ENCODE assay signal across 9 mouse cellular contexts in the genomic region with DNA sequence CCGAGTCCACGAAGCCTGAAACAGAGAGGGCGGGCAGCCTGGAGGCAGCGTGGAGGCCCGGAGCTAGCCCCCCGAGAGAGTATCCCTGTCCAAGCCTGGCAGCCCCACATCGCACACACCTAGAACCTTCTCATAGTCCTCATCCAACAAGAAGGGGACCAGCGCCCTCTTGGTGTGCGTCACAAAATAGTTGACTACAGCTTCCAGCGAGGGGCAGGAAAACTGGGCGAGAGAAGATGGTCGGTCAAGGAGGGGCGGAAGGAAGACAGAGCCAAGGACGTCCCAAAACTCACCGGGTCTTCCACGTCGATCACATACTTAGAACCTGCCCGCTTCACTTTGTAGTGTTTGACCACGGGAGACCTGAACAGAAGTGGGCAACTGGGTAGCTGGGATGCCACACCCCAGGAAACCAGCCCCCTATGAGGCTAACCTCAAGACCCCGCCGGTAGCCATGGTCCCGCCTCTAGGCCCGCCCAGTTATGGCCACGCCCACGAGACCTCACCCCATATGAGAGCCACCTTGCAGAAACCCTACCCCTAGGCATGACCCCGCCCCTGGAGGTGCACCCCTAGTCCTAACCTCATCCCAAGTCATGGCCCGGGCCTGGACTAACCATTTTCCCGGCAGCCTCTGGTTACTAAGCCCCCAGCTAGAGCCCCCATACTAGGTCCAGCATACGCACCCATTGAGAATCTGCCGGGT. TPM values are rescaled to one million over a fixed set of nuclear protein-coding genes. Genes with fewer than 3 reads are reported as not detected.
DNase-seq lines count a peak whose midpoint lies in the region; ATAC-seq and TF ChIP-seq lines count a peak whose summit lies in the region.
"Had no signal": no experiment of that assay in that cellular context is flagged by ENCODE, and none has a peak within 500 bp of the region (broad histone marks: within the 10 kb centered on the region; RNA-seq: fewer than 3 reads in every experiment).

No protein-coding gene starts in this region.

- no peak overlapping the region for H3K9ac ChIP-seq in heart, embryonic 11.5 days (ENCODE audit: low read depth, low read length)
- H3K9ac ChIP-seq in embryonic facial prominence, embryonic 14.5 days (ENCODE audit: low read depth, low read length): no peak overlapping the region; the same call in 1 of the 2 replicates
- no peak overlapping the region for H3K9ac ChIP-seq in liver, embryonic 13.5 days

- H3K4me1 ChIP-seq in heart, embryonic 11.5 days (ENCODE audit: control insufficient read depth, insufficient read depth, low read length): no peaks in the 10 kb centered on the region
- H3K4me1 ChIP-seq in E14TG2a.4 (replicated peaks; ENCODE audit: low read depth, low read length): peaks cover 45% of the 10 kb centered on the region
- H3K4me1 ChIP-seq in embryonic facial prominence, embryonic 14.5 days (ENCODE audit: control insufficient read depth, insufficient read depth, low read length): 0 out of 2 replicates have a peak, but pooled peaks cover 2% of the 10 kb centered on the region
- H3K4me1 ChIP-seq in liver, embryonic 13.5 days (replicated peaks): peaks cover 8% of the 10 kb centered on the region; the same call in 1 of the 2 replicates

- 9% methylated on average over 30 of the region's 30 CpGs for WGBS in heart, embryonic 11.5 days (ENCODE audit: insufficient replicate concordance)
- WGBS in embryonic facial prominence, embryonic 14.5 days: 10% methylated on average over 28 of the region's 30 CpGs
- 9% methylated on average over 30 of the region's 30 CpGs for WGBS in liver, embryonic 13.5 days (ENCODE audit: insufficient replicate concordance)

- no peak overlapping the region for H3K27ac ChIP-seq in heart, embryonic 11.5 days (ENCODE audit: low read depth, low read length)
- H3K27ac ChIP-seq in embryonic facial prominence, embryonic 14.5 days (replicated peaks; ENCODE audit: low read depth, low read length): no peak overlapping the region
- H3K27ac ChIP-seq in liver, embryonic 13.5 days: no peak overlapping the region

- no peak for TF ChIP-seq CTCF in E14TG2a.4 (conservative IDR thresholded peaks at IDR 0.05; ENCODE audit: low read length)

- peak; percentile 46; the same call in 1 of the 2 replicates for ATAC-seq in heart, embryonic 11.5 days (replicated peaks; ENCODE audit: insufficient number of reproducible peaks, low FRiP score, low TSS enrichment)
- ATAC-seq in embryonic facial prominence, embryonic 14.5 days (ENCODE audit: low read depth): peak; percentile 34; the same call in 1 of the 2 replicates
- ATAC-seq in liver, embryonic 13.5 days (ENCODE audit: low read depth): peak; percentile 29; the same call in 1 of the 2 replicates

- H3K4me3 ChIP-seq in heart, embryonic 11.5 days (ENCODE audit: low read depth, low read length): peak overlapping the region; percentile 5; the same call in 1 of the 2 replicates
- H3K4me3 ChIP-seq in E14TG2a.4 (replicated peaks; ENCODE audit: low read length): peak overlapping the region; percentile 80
- peak overlapping the region; percentile 20 for H3K4me3 ChIP-seq in embryonic facial prominence, embryonic 14.5 days (ENCODE audit: low read depth, low read length)
- no peak overlapping the region for H3K4me3 ChIP-seq in liver, embryonic 13.5 days (replicated peaks)

- H3K4me2 ChIP-seq in heart, embryonic 11.5 days: peak overlapping the region; percentile 50
- H3K4me2 ChIP-seq in embryonic facial prominence, embryonic 14.5 days (ENCODE audit: low read depth, low read length): peak overlapping the region; percentile 40
- H3K4me2 ChIP-seq in liver, embryonic 13.5 days: peak overlapping the region; percentile 34; the same call in 1 of the 2 replicates

- no peaks in the 10 kb centered on the region for H3K36me3 ChIP-seq in heart, embryonic 11.5 days (ENCODE audit: control insufficient read depth, insufficient read depth, low read length)
- peaks cover 30% of the 10 kb centered on the region for H3K36me3 ChIP-seq in E14TG2a.4 (ENCODE audit: insufficient read depth, low read length)
- 0 out of 2 replicates have a peak, but pooled peaks cover 11% of the 10 kb centered on the region for H3K36me3 ChIP-seq in embryonic facial prominence, embryonic 14.5 days (ENCODE audit: control insufficient read depth, insufficient read depth, low read length)
- H3K36me3 ChIP-seq in liver, embryonic 13.5 days: no peaks in the 10 kb centered on the region

- no peaks in the 10 kb centered on the region for H3K9me3 ChIP-seq in heart, embryonic 11.5 days (replicated peaks; ENCODE audit: control insufficient read depth, low read length)
- H3K9me3 ChIP-seq in E14TG2a.4 (ENCODE audit: low read length): no peaks in the 10 kb centered on the region
- no peaks in the 10 kb centered on the region for H3K9me3 ChIP-seq in embryonic facial prominence, embryonic 14.5 days (ENCODE audit: control insufficient read depth, low read length)
- no peaks in the 10 kb centered on the region for H3K9me3 ChIP-seq in liver, embryonic 13.5 days (replicated peaks)

- intact Hi-C loops in gastrocnemius, postnatal 36 days (cut with DNase I): no loop called here

- peaks cover 14% of the 10 kb centered on the region for H3K27me3 ChIP-seq in heart, embryonic 11.5 days (ENCODE audit: control insufficient read depth, insufficient read depth, low read length)
- H3K27me3 ChIP-seq in E14TG2a.4 (ENCODE audit: insufficient read depth, low read length): peaks cover 16% of the 10 kb centered on the region
- no peaks in the 10 kb centered on the region; the same call in 1 of the 2 replicates for H3K27me3 ChIP-seq in embryonic facial prominence, embryonic 14.5 days (replicated peaks; ENCODE audit: control insufficient read depth, insufficient read depth, low read length)
- peaks cover 23% of the 10 kb centered on the region for H3K27me3 ChIP-seq in liver, embryonic 13.5 days

- no peak for DNase-seq in heart, postnatal 4 days
- DNase-seq in embryonic facial prominence, embryonic 14.5 days (ENCODE audit: low spot score): no peak
- DNase-seq in liver, embryonic 13.5 days: no peak
- no peak for DNase-seq in gastrocnemius, postnatal 36 days
- DNase-seq in kidney, postnatal 25 days: no peak
- no peak for DNase-seq in urinary bladder, adult 18-20 months (ENCODE audit: low spot score in 2 of 2)
- DNase-seq: thymus, adult 18-20 months had no signal

RNA-seq across cellular contexts. Expression of gene Stap2, which starts 5.4 kb away (rescaled TPM):
- polyA plus RNA-seq in heart, embryonic 11.5 days (2014; fragmentation: Nextera tagmentation; extraction: Ambion mirVana): 7.2 and 8.1 TPM in 2 replicates
- 10 to 100 TPM; 13.3 to 15.2 TPM for total RNA-seq in heart, postnatal 4 days (2021)
- polyA plus RNA-seq in embryonic facial prominence, embryonic 14.5 days (2014; fragmentation: Nextera tagmentation; extraction: Ambion mirVana): 12.4 and 14.1 TPM in 2 replicates
- polyA plus RNA-seq in liver, embryonic 13.5 days (2015; fragmentation: Nextera tagmentation; extraction: Ambion mirVana): 1.5 and 1.8 TPM in 2 replicates
- 1 to 10 TPM; 2.5 to 3.0 TPM for total RNA-seq in gastrocnemius, postnatal 36 days (2021)

RNA-seq across cellular contexts. Expression of gene Mpnd, which starts 5.6 kb away (rescaled TPM):
- 67.6 and 68.3 TPM in 2 replicates for polyA plus RNA-seq in heart, embryonic 11.5 days (2014; fragmentation: Nextera tagmentation; extraction: Ambion mirVana)
- 10 to 100 TPM; 42.7 to 44.7 TPM for total RNA-seq in heart, postnatal 4 days (2021)
- polyA plus RNA-seq in embryonic facial prominence, embryonic 14.5 days (2014; fragmentation: Nextera tagmentation; extraction: Ambion mirVana): 81.8 and 107 TPM in 2 replicates
- polyA plus RNA-seq in liver, embryonic 13.5 days (2015; fragmentation: Nextera tagmentation; extraction: Ambion mirVana): 13.5 and 14.5 TPM in 2 replicates
- total RNA-seq in gastrocnemius, postnatal 36 days (2021): 10 to 100 TPM; 40.6 to 50.2 TPM

RNA-seq across cellular contexts. Expression of gene Fsd1, which starts 13.6 kb away (rescaled TPM):
- polyA plus RNA-seq in heart, embryonic 11.5 days (2014; fragmentation: Nextera tagmentation; extraction: Ambion mirVana): 5.0 and 5.2 TPM in 2 replicates
- total RNA-seq in heart, postnatal 4 days (2021): 1 to 10 TPM in 1 of 2 experiments, under 1 TPM in 1; 0.34 to 1.5 TPM
- polyA plus RNA-seq in embryonic facial prominence, embryonic 14.5 days (2014; fragmentation: Nextera tagmentation; extraction: Ambion mirVana): 13.0 and 19.8 TPM in 2 replicates
- polyA plus RNA-seq in liver, embryonic 13.5 days (2015; fragmentation: Nextera tagmentation; extraction: Ambion mirVana): 0.56 and 0.69 TPM in 2 replicates
- total RNA-seq in gastrocnemius, postnatal 36 days (2021): not detected

RNA-seq across cellular contexts. Expression of gene Shd, which starts 29.7 kb away (rescaled TPM):
- polyA plus RNA-seq in heart, embryonic 11.5 days (2014; fragmentation: Nextera tagmentation; extraction: Ambion mirVana): 10.8 and 11.9 TPM in 2 replicates
- total RNA-seq in heart, postnatal 4 days (2021): 1 to 10 TPM; 3.7 to 4.6 TPM
- 11.0 and 18.9 TPM in 2 replicates for polyA plus RNA-seq in embryonic facial prominence, embryonic 14.5 days (2014; fragmentation: Nextera tagmentation; extraction: Ambion mirVana)
- 0.22 and 0.34 TPM in 2 replicates for polyA plus RNA-seq in liver, embryonic 13.5 days (2015; fragmentation: Nextera tagmentation; extraction: Ambion mirVana)
- total RNA-seq in gastrocnemius, postnatal 36 days (2021): not detected

RNA-seq across cellular contexts. Expression of gene Sh3gl1, which starts 36.5 kb away (rescaled TPM):
- polyA plus RNA-seq in heart, embryonic 11.5 days (2014; fragmentation: Nextera tagmentation; extraction: Ambion mirVana): 89.9 and 90.6 TPM in 2 replicates
- total RNA-seq in heart, postnatal 4 days (2021): 10 to 100 TPM; 37.8 to 38.5 TPM
- polyA plus RNA-seq in embryonic facial prominence, embryonic 14.5 days (2014; fragmentation: Nextera tagmentation; extraction: Ambion mirVana): 156 and 167 TPM in 2 replicates
- polyA plus RNA-seq in liver, embryonic 13.5 days (2015; fragmentation: Nextera tagmentation; extraction: Ambion mirVana): 48.0 and 50.9 TPM in 2 replicates
- 10 to 100 TPM in 1 of 2 experiments, 1 to 10 TPM in 1; 9.9 to 10.6 TPM for total RNA-seq in gastrocnemius, postnatal 36 days (2021)
